Mouse (Mus musculus) liver, embryonic 14.5 days (tissue): ENCODE measurements around the gene Foxd3. TPM values are rescaled to one million over a fixed set of nuclear protein-coding genes. Genes with fewer than 3 reads are reported as not detected.

ENCODE experiments used
- ATAC-seq: fragments of 200-750 bp; cut with Nextera tagmentation; 2 replicates; pipeline ENCODE4 v1.8.0; 2017; ENCODE audit warnings: moderate number of reproducible peaks, mild to moderate bottlenecking, moderate library complexity; ENCODE audit not compliant: insufficient read depth
- DNase-seq, 3 experiments: peaks; one replicate each; pipeline ENCODE4 v3.0.0-alpha.2; 2012 to 2013; ENCODE audit warnings: low read depth in 3 of 3, low spot score in 3 of 3
- H3K27ac ChIP-seq: fragments of 300-500 bp; sonication (generic); 2 replicates; pipeline ENCODE4 v1.5.1; 2014; ENCODE audit warnings: moderate library complexity, mild to moderate bottlenecking, control low read depth, inconsistent platforms
- H3K27me3 ChIP-seq: fragments of 300-500 bp; sonication (generic); 2 replicates; pipeline ENCODE4 v1.6.1; 2014; ENCODE audit warnings: mild to moderate bottlenecking, low read length, moderate library complexity; ENCODE audit not compliant: control insufficient read depth, insufficient read depth
- H3K36me3 ChIP-seq: fragments of 300-500 bp; sonication (generic); replicated peaks from 2 replicates; pipeline ENCODE4 v1.6.1; 2014; ENCODE audit warnings: low read depth; ENCODE audit not compliant: control insufficient read depth, insufficient read depth
- H3K4me1 ChIP-seq, 2 experiments: fragments of 200-500 bp in 1 of 2; fragments of 300-500 bp in 1 of 2; sonication (generic) in 1 of 2; replicated peaks; 2 replicates each; pipeline ENCODE4 v1.6.1; 2012 to 2014; ENCODE audit warnings: antibody characterized with exemption in 1 of 2, inconsistent platforms in 1 of 2, low read length in 1 of 2; ENCODE audit not compliant: control insufficient read depth in 2 of 2, insufficient read depth in 2 of 2
- H3K4me2 ChIP-seq: fragments of 300-500 bp; sonication (generic); 2 replicates; pipeline ENCODE4 v1.6.1; 2014; ENCODE audit warnings: low read depth, mild to moderate bottlenecking, control low read depth, moderate library complexity
- H3K4me3 ChIP-seq, 2 experiments: fragments of 200-500 bp in 1 of 2; fragments of 300-500 bp in 1 of 2; sonication (generic) in 1 of 2; 2 replicates each; pipeline ENCODE4 v1.5.1; 2012 to 2014; ENCODE audit warnings: low read depth in 2 of 2, low read length in 2 of 2, mild to moderate bottlenecking in 2 of 2, control low read depth in 1 of 2, inconsistent platforms in 1 of 2, moderate library complexity in 1 of 2; ENCODE audit not compliant: insufficient read depth in 1 of 2
- H3K9ac ChIP-seq: fragments of 300-500 bp; sonication (generic); replicated peaks from 2 replicates; pipeline ENCODE4 v1.6.1; 2014; ENCODE audit warnings: mild to moderate bottlenecking, control low read depth, moderate library complexity
- H3K9me3 ChIP-seq: fragments of 300-500 bp; sonication (generic); 2 replicates; pipeline ENCODE4 v1.6.1; 2016; ENCODE audit warnings: low read length, mixed read lengths; ENCODE audit not compliant: control insufficient read depth
- CTCF ChIP-seq: IDR thresholded peaks from 2 replicates; pipeline ENCODE4 v1.5.1; 2016; ENCODE audit warnings: antibody characterized with exemption, low read depth, control low read depth
- EP300 ChIP-seq: IDR thresholded peaks from 2 replicates; pipeline ENCODE4 v1.6.1; 2016; ENCODE audit warnings: antibody characterized with exemption, low read depth
- WGBS: fragments of 180-500 bp; shearing (Covaris S2); extraction: QIAGEN DNeasy Blood & Tissue Kit; methylation state at CpG from one replicate; pipeline ENCODE4 v1.1.7; 2014; ENCODE audit not compliant: insufficient replicate concordance; 5-methylcytosine and 5-hydroxymethylcytosine counted together
- polyA plus RNA-seq, 2 experiments: library from polyadenylated mRNA; depleted of rRNA in 1 of 2; stranded (reverse) in 1 of 2; unstranded in 1 of 2; fragments of >200 nt; fragmentation: Nextera tagmentation in 1 of 2; extraction: Ambion mirVana in 1 of 2; gene quantifications; 2 replicates each; pipeline versions ENCODE4 v1.2.1 to v1.2.3; 2012 to 2014

The Foxd3 gene
- polyA plus RNA-seq, 2 experiments = 0.01 TPM; not detected in 1

DNA sequence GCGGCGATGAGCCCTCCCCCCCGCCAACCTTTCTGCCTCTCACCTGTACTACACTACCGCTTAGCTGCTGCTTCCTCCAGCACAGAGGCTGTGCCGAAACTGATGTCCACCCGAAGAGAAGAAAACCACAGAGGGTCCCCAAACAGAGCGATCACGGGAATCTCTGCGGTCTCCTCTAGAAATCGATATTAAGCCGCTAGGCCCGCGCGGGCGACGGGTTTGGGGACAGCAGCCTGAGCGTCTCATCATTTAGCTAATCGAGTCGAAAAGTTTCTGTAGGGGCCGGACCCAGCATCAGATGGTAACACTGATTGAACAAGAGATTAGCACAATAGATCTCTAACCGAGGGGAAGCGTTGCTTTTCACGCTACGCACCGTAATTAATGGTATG is 2.9 kb upstream of the Foxd3 start:
- DNase-seq (no peak), ATAC-seq (no peak)
- H3K4me1 ChIP-seq = no peaks in the 10 kb centered on the region
- H3K4me2 ChIP-seq = no peak overlapping the region
- no peaks in the 10 kb centered on the region for H3K9me3 ChIP-seq
- TF ChIP-seq EP300 (no peak), CTCF (no peak)
- H3K4me3 ChIP-seq = no peak overlapping the region
- H3K27me3 ChIP-seq = peaks cover 97% of the 10 kb centered on the region
- no peaks in the 10 kb centered on the region for H3K36me3 ChIP-seq
- H3K9ac ChIP-seq = no peak overlapping the region
- 2% methylated on average over 25 of the region's 25 CpGs for WGBS
- H3K27ac ChIP-seq = no peak overlapping the region

DNA sequence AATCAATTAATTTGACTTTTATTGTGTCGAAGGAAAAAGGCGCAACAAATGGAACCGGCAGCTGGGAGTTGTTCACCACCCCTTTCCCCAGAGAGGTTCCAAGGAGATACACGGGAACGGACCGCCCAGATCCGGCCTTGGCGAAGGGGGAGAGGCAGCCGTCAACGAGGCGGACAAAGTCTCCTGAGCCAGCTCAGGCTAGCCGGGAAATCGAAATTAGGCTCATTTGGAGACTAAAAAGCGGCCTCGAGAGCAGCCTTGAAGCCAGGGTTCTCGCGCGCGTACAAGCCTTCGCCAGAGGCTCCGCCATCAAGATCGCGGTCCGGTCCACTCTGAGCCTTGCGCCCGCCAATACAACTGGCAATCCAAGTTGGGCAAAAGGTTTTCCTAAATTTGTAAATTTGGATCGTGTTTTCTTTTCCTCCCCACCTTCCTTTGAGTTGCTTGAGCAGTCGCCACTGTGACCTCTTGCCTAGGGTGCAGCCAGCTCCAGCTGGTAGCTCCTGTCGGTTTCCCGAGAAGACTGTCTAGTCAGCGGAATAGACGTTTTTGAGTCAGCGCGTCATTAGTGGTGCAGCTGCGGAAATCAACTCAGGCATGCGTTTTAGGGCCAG is 2.4 kb upstream of the Foxd3 start:
- WGBS = 2% methylated on average over 36 of the region's 36 CpGs
- ATAC-seq = no peak
- no peak overlapping the region for H3K4me3 ChIP-seq

DNA sequence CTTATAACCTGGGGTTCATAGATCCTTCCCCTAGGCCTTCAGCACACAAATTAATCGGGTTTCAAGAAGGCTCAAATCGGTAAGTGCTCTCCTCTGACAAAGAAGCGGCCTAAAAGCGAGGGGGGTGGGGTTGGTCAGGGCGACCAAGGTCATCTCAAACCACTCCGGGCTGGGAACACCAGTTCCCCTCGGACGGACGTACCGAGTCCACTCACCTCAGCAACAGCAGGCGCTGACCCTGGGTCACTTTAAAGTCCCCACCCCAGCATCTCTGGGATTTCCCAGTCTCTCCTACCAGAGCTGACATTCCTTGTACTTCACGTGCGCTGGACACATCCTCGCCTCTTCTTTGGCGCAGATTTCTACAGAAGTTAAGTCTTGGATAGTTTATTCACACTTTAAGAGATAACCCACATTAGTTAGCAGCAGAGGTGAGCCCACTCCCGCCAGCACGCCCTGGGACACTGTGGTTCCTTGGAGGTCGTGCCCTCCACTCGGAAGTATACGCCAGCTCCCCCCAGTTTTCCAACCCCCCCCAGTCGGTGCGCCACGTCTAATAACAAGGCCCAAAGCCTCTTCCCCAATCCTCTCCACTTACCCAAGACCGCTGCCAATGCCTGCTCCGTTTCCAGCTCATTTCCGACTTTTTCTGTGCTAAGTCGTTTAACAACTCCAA is 1.3 kb upstream of the Foxd3 start:
- TF ChIP-seq EP300 (no peak), CTCF (no peak)
- Histone ChIP-seq H3K4me3 (no peak overlapping the region), H3K9me3 (no peaks in the 10 kb centered on the region), H3K36me3 (no peaks in the 10 kb centered on the region), H3K9ac (no peak overlapping the region), H3K4me2 (no peak overlapping the region), H3K4me1 (no peaks in the 10 kb centered on the region), H3K27me3 (peaks cover 98% of the 10 kb centered on the region), H3K27ac (no peak overlapping the region)
- no peak for ATAC-seq
- WGBS = 4% methylated on average over 27 of the region's 27 CpGs
- no peak for DNase-seq

More for the DNA sequence above, 2.4 kb upstream of the Foxd3 start:
- Histone ChIP-seq H3K27me3 (peaks cover 97% of the 10 kb centered on the region), H3K36me3 (no peaks in the 10 kb centered on the region), H3K4me1 (no peaks in the 10 kb centered on the region), H3K4me2 (no peak overlapping the region), H3K27ac (no peak overlapping the region), H3K9ac (no peak overlapping the region), H3K9me3 (no peaks in the 10 kb centered on the region)
- no peak for DNase-seq
- TF ChIP-seq EP300 (no peak), CTCF (no peak)

DNA sequence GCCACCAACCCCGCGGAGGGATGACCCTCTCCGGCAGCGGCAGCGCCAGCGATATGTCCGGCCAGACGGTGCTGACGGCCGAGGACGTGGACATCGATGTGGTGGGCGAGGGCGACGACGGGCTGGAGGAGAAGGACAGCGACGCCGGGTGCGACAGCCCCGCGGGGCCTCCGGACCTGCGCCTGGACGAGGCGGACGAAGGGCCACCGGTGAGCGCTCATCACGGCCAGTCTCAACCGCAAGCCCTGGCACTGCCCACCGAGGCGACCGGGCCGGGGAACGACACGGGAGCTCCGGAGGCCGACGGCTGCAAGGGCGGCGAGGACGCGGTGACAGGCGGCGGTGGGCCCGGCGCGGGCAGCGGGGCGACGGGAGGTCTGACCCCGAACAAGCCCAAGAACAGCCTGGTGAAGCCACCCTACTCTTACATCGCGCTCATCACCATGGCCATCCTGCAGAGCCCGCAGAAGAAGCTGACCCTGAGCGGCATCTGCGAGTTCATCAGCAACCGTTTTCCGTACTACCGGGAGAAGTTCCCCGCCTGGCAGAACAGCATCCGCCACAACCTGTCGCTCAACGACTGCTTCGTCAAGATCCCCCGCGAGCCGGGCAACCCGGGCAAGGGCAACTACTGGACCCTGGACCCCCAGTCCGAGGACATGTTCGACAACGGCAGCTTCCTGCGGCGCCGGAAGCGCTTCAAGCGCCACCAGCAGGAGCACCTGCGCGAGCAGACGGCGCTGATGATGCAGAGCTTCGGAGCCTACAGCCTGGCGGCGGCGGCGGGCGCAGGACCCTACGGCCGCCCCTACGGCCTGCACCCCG is 718 bp downstream of the Foxd3 start:
- DNase-seq (no peak), ATAC-seq (no peak)
- Histone ChIP-seq H3K9ac (no peak overlapping the region), H3K27ac (no peak overlapping the region), H3K4me2 (peak overlapping the region; percentile 20; the same call in 1 of the 2 replicates), H3K27me3 (peaks cover 98% of the 10 kb centered on the region), H3K36me3 (no peaks in the 10 kb centered on the region), H3K9me3 (no peaks in the 10 kb centered on the region), H3K4me3 (peak overlapping the region in 1 of 2 experiments; percentile 19; a peak in 2 of 4 replicates), H3K4me1 (no peaks in the 10 kb centered on the region)
- no peak for TF ChIP-seq EP300
- TF ChIP-seq CTCF = no peak
- WGBS = 1% methylated on average over 77 of the region's 92 CpGs

DNA sequence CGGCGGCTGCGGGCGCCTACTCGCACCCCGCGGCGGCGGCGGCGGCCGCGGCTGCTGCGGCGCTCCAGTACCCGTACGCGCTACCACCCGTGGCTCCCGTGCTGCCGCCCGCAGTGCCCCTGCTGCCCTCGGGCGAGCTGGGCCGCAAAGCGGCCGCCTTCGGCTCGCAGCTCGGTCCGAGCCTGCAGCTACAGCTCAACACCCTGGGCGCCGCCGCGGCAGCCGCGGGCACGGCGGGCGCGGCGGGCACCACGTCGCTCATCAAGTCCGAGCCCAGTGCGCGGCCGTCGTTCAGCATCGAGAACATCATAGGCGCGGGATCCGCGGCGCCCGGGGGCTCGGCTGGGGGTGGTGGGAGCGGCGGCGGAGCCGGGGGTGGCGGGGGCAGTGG is 1.3 kb downstream of the Foxd3 start:
- Histone ChIP-seq H3K36me3 (no peaks in the 10 kb centered on the region), H3K4me3 (peak overlapping the region in 1 of 2 experiments; percentile 19; a peak in 2 of 4 replicates), H3K4me2 (peak overlapping the region; percentile 20; the same call in 1 of the 2 replicates), H3K9me3 (no peaks in the 10 kb centered on the region), H3K27me3 (peaks cover 98% of the 10 kb centered on the region), H3K4me1 (no peaks in the 10 kb centered on the region), H3K9ac (no peak overlapping the region), H3K27ac (no peak overlapping the region)
- 1% methylated on average over 60 of the region's 62 CpGs for WGBS
- TF ChIP-seq CTCF (no peak), EP300 (no peak)
- DNase-seq = no peak
- no peak for ATAC-seq
